Mouse (Mus musculus) embryonic fibroblast, embryonic 13.5 days (primary cell): ENCODE results near the gene Ankrd53.

Source experiments
- CTCF ChIP-seq: IDR thresholded peaks from 2 replicates; pipeline ENCODE4 v1.5.1; 2011; ENCODE audit warnings: mild to moderate bottlenecking, control low read depth, low read length, moderate library complexity, borderline replicate concordance; ENCODE audit not compliant: insufficient read depth
- POLR2A ChIP-seq: IDR thresholded peaks from 2 replicates; pipeline ENCODE4 v1.6.1; 2011; ENCODE audit warnings: low read depth, mild to moderate bottlenecking, control low read depth, low read length, moderate library complexity

GRCm38 (mm10) chr6:83715461-83716196 lies 46.8 kb upstream of the Ankrd53 start:
- TF ChIP-seq CTCF (no peak), POLR2A (no peak)
